Mouse (Mus musculus) embryonic facial prominence, embryonic 15.5 days (tissue): Measurements from ENCODE around the gene Tanc2. TPM values are rescaled to one million over a fixed set of nuclear protein-coding genes. Genes with fewer than 3 reads are reported as not detected.

Experiments used
- ATAC-seq: fragments of 200-750 bp; cut with Nextera tagmentation; 2 replicates; pipeline ENCODE4 v1.8.0; 2017; ENCODE audit warnings: low read depth, moderate TSS enrichment; ENCODE audit not compliant: insufficient number of reproducible peaks, low FRiP score, low TSS enrichment
- H3K27ac ChIP-seq: fragments of 300-500 bp; sonication (generic); replicated peaks from 2 replicates; pipeline ENCODE4 v1.5.1; 2015; ENCODE audit warnings: mild to moderate bottlenecking, inconsistent platforms
- H3K27me3 ChIP-seq: fragments of 300-500 bp; sonication (generic); 2 replicates; pipeline ENCODE4 v1.6.1; 2015; ENCODE audit warnings: inconsistent platforms
- H3K36me3 ChIP-seq: fragments of 300-500 bp; sonication (generic); 2 replicates; pipeline ENCODE4 v1.6.1; 2015; ENCODE audit warnings: mild to moderate bottlenecking, inconsistent platforms
- H3K4me1 ChIP-seq: fragments of 300-500 bp; sonication (generic); 2 replicates; pipeline ENCODE4 v1.6.1; 2015; ENCODE audit warnings: inconsistent platforms
- H3K4me2 ChIP-seq: fragments of 300-500 bp; sonication (generic); replicated peaks from 2 replicates; pipeline ENCODE4 v1.6.1; 2015; ENCODE audit warnings: mild to moderate bottlenecking, inconsistent platforms
- H3K4me3 ChIP-seq: fragments of 300-500 bp; sonication (generic); replicated peaks from 2 replicates; pipeline ENCODE4 v1.5.1; 2015; ENCODE audit warnings: mild to moderate bottlenecking, inconsistent platforms
- H3K9ac ChIP-seq: fragments of 300-500 bp; sonication (generic); 2 replicates; pipeline ENCODE4 v1.6.1; 2015; ENCODE audit warnings: inconsistent platforms
- H3K9me3 ChIP-seq: fragments of 300-500 bp; sonication (generic); replicated peaks from 2 replicates; pipeline ENCODE4 v1.6.1; 2016; ENCODE audit warnings: inconsistent platforms
- WGBS: fragments of 180-500 bp; shearing (Covaris S2); methylation state at CpG from one replicate; pipeline ENCODE4 v1.1.7; 2015; 5-methylcytosine and 5-hydroxymethylcytosine counted together
- polyA plus RNA-seq: library from polyadenylated mRNA; unstranded; fragments of >200 nt; fragmentation: Nextera tagmentation; extraction: Ambion mirVana; gene quantifications from 2 replicates; pipeline ENCODE4 v1.2.1, GENCODE M21; 2015

The Tanc2 gene
- polyA plus RNA-seq, 1 experiment from 2014 or later, result 12.7 TPM

GRCm38 (mm10) chr11:105958566-105958965 is 368.8 kb downstream of the Tanc2 start:
- no peaks in the 10 kb centered on the region for H3K9me3 ChIP-seq
- no peak overlapping the region for H3K4me2 ChIP-seq
- H3K4me1 ChIP-seq, result peaks cover under 1% of the 10 kb centered on the region; the same call in 1 of the 2 replicates
- no peak overlapping the region for H3K27ac ChIP-seq
- no peak overlapping the region for H3K4me3 ChIP-seq
- H3K36me3 ChIP-seq, result no peaks in the 10 kb centered on the region
- no peak for ATAC-seq
- H3K27me3 ChIP-seq, result no peaks in the 10 kb centered on the region
- no peak overlapping the region for H3K9ac ChIP-seq
- 39% methylated on average over 1 of the region's 1 CpGs for WGBS

DNA sequence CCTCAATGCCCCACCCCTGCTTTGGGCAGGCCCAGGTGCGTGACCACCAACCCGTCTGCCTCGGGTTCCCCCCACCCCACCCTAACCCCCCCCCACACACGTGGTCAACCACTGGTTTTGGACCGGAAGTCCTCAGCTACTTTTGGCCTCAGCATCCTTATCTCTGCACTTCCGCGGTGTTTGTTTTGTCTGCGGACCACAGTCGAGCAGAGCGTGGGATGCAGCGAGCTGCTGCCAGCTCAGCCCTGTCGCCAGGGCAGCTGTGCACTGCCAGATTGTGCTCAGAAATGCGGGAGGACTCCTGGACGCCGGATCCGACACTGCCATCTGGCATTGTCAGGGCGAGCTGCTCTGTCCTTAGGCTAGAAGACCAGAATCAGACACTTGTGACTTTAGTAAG is 369.6 kb downstream of the Tanc2 start:
- 48% methylated on average over 17 of the region's 17 CpGs for WGBS
- Histone ChIP-seq H3K36me3 (no peaks in the 10 kb centered on the region), H3K4me3 (no peak overlapping the region), H3K4me1 (no peaks in the 10 kb centered on the region), H3K27me3 (no peaks in the 10 kb centered on the region), H3K4me2 (no peak overlapping the region), H3K27ac (no peak overlapping the region), H3K9ac (no peak overlapping the region), H3K9me3 (no peaks in the 10 kb centered on the region)
- ATAC-seq, result no peak

GRCm38 (mm10) chr11:105964691-105965090 is 374.9 kb downstream of the Tanc2 start:
- no peak overlapping the region for H3K4me3 ChIP-seq
- no peaks in the 10 kb centered on the region for H3K9me3 ChIP-seq
- H3K9ac ChIP-seq, result no peak overlapping the region
- no peak overlapping the region for H3K4me2 ChIP-seq
- H3K36me3 ChIP-seq, result no peaks in the 10 kb centered on the region
- no peak for ATAC-seq
- peaks cover 34% of the 10 kb centered on the region for H3K27me3 ChIP-seq
- H3K4me1 ChIP-seq, result peaks cover 16% of the 10 kb centered on the region
- H3K27ac ChIP-seq, result no peak overlapping the region
- 64% methylated on average over 5 of the region's 5 CpGs for WGBS

DNA sequence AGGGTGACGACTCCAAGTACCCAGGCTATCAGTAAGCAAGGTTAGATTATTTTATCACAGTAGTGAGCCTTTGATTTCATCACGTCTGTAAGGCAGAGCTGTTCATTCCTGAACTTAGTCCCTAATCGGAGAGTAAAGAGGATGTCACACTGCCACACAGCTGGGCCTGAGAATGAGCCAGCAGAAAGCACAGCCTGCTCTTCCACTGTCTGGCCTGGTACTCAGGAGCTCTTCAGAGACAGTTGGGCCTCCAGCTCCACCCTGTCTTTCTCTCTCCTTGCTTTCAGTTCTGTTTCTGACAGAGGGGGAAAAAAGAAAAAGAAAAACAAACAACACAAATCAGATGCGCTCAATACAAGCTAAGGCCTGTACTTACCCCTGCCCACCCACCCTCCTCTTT is 376.5 kb downstream of the Tanc2 start:
- Histone ChIP-seq H3K4me3 (no peak overlapping the region), H3K9ac (no peak overlapping the region), H3K36me3 (no peaks in the 10 kb centered on the region), H3K9me3 (no peaks in the 10 kb centered on the region), H3K4me2 (no peak overlapping the region), H3K27me3 (peaks cover 40% of the 10 kb centered on the region), H3K27ac (no peak overlapping the region), H3K4me1 (peaks cover 16% of the 10 kb centered on the region)
- 71% methylated on average over 4 of the region's 4 CpGs for WGBS
- no peak for ATAC-seq

- peak within 1 kb of the TSS; percentile 10 for H3K9ac ChIP-seq
- no peaks in the 10 kb centered on the region for H3K36me3 ChIP-seq
- peak within 1 kb of the TSS; percentile 48 for H3K4me3 ChIP-seq
- H3K27me3 ChIP-seq, result peaks cover 40% of the 10 kb centered on the region
- H3K9me3 ChIP-seq, result no peaks in the 10 kb centered on the region
- peaks cover 16% of the 10 kb centered on the region for H3K4me1 ChIP-seq
- no peak within 1 kb of the TSS for H3K27ac ChIP-seq
- ATAC-seq, result no peak; the same call in 1 of the 2 replicates
- peak within 1 kb of the TSS; percentile 94 for H3K4me2 ChIP-seq
- under 1% methylated on average over 76 of the region's 76 CpGs for WGBS
These were observed 378.2 kb downstream of the Tanc2 start, which contains the start of gene Ace for GRCm38 (mm10) chr11:105967741-105968574. Gene Ace, plus strand, starts transcription at chr11:105967945.

- no peak overlapping the region for H3K4me3 ChIP-seq
- peaks cover 40% of the 10 kb centered on the region for H3K27me3 ChIP-seq
- H3K36me3 ChIP-seq, result no peaks in the 10 kb centered on the region
- 44% methylated on average over 10 of the region's 10 CpGs for WGBS
- H3K9me3 ChIP-seq, result no peaks in the 10 kb centered on the region
- 0 out of 2 replicates have a peak overlapping the region, but pooled peaks have one; percentile 94 for H3K4me2 ChIP-seq
- no peak overlapping the region for H3K9ac ChIP-seq
- peaks cover 16% of the 10 kb centered on the region for H3K4me1 ChIP-seq
- no peak for ATAC-seq
- H3K27ac ChIP-seq, result no peak overlapping the region
These were observed 379.2 kb downstream of the Tanc2 start for GRCm38 (mm10) chr11:105968948-105969347.

DNA sequence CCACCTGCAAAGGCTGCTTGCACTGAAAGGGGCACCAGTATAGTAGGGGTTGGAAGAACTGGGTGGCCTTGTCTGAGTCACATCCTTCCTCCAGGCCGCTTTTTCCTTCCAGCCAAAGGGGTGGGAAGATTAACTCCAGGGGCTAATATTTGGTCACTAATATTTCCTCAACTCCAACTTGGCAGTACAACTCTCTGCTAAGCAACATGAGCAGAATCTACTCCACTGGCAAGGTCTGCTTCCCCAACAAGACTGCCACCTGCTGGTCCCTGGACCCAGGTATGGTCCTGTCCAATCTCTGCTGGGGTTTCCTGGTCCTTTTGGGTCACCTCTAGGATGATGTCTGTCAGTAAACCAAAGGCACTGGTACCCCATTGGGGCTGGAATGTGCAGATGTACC is 379.7 kb downstream of the Tanc2 start:
- no peak for ATAC-seq
- 50% methylated on average over 1 of the region's 1 CpGs for WGBS
- no peak overlapping the region for H3K9ac ChIP-seq

GRCm38 (mm10) chr11:105974593-105974992 is 384.8 kb downstream of the Tanc2 start:
- no peak for ATAC-seq
- H3K4me2 ChIP-seq, result no peak overlapping the region
- H3K36me3 ChIP-seq, result no peaks in the 10 kb centered on the region
- no peaks in the 10 kb centered on the region for H3K4me1 ChIP-seq
- WGBS, result 90% methylated on average over 6 of the region's 6 CpGs
- peaks cover 7% of the 10 kb centered on the region for H3K27me3 ChIP-seq
- no peak overlapping the region for H3K4me3 ChIP-seq
- no peaks in the 10 kb centered on the region for H3K9me3 ChIP-seq
- no peak overlapping the region for H3K9ac ChIP-seq
- H3K27ac ChIP-seq, result no peak overlapping the region

More for the DNA sequence above, 379.7 kb downstream of the Tanc2 start:
- Histone ChIP-seq H3K4me1 (peaks cover 16% of the 10 kb centered on the region), H3K27ac (no peak overlapping the region), H3K4me3 (no peak overlapping the region), H3K27me3 (peaks cover 40% of the 10 kb centered on the region), H3K36me3 (no peaks in the 10 kb centered on the region), H3K9me3 (no peaks in the 10 kb centered on the region), H3K4me2 (no peak overlapping the region)

GRCm38 (mm10) chr11:105975050-105975449 is 385.3 kb downstream of the Tanc2 start:
- Histone ChIP-seq H3K4me1 (no peaks in the 10 kb centered on the region), H3K9ac (no peak overlapping the region), H3K27me3 (peaks cover 4% of the 10 kb centered on the region; the same call in 1 of the 2 replicates), H3K36me3 (no peaks in the 10 kb centered on the region), H3K4me2 (no peak overlapping the region), H3K27ac (no peak overlapping the region), H3K9me3 (no peaks in the 10 kb centered on the region), H3K4me3 (no peak overlapping the region)
- 68% methylated on average over 3 of the region's 3 CpGs for WGBS
- ATAC-seq, result no peak

DNA sequence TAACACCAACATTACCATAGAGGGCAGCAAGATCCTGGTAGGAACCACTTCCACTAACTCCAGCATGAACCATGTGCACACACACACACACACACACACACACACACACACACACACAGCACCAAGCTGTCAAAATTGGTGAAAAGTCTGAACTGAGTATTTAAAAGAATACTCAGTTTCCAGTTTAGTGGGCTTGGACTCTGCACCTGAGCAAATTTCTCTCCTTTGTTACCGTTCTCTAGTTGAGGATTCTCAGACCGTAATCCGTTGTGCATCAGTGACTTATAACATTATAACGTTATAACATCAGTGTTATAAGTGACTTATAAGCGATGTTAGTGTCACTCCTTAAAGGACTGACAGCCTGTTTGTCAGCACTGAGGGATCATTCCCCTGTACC is 385.9 kb downstream of the Tanc2 start:
- no peak overlapping the region for H3K9ac ChIP-seq
- WGBS, result 91% methylated on average over 5 of the region's 5 CpGs
- no peak for ATAC-seq
- H3K4me2 ChIP-seq, result no peak overlapping the region
- no peak overlapping the region for H3K4me3 ChIP-seq
- H3K36me3 ChIP-seq, result no peaks in the 10 kb centered on the region
- no peaks in the 10 kb centered on the region for H3K4me1 ChIP-seq
- H3K27me3 ChIP-seq, result peaks cover 2% of the 10 kb centered on the region; the same call in 1 of the 2 replicates
- H3K27ac ChIP-seq, result no peak overlapping the region
- no peaks in the 10 kb centered on the region for H3K9me3 ChIP-seq

GRCm38 (mm10) chr11:105978232-105978631 is 388.4 kb downstream of the Tanc2 start:
- no peak for ATAC-seq
- no peak overlapping the region for H3K9ac ChIP-seq
- no peak overlapping the region for H3K4me3 ChIP-seq
- H3K4me1 ChIP-seq, result no peaks in the 10 kb centered on the region
- no peaks in the 10 kb centered on the region for H3K9me3 ChIP-seq
- H3K36me3 ChIP-seq, result no peaks in the 10 kb centered on the region
- H3K27ac ChIP-seq, result no peak overlapping the region
- H3K27me3 ChIP-seq, result no peaks in the 10 kb centered on the region
- 88% methylated on average over 2 of the region's 2 CpGs for WGBS
- no peak overlapping the region for H3K4me2 ChIP-seq

DNA sequence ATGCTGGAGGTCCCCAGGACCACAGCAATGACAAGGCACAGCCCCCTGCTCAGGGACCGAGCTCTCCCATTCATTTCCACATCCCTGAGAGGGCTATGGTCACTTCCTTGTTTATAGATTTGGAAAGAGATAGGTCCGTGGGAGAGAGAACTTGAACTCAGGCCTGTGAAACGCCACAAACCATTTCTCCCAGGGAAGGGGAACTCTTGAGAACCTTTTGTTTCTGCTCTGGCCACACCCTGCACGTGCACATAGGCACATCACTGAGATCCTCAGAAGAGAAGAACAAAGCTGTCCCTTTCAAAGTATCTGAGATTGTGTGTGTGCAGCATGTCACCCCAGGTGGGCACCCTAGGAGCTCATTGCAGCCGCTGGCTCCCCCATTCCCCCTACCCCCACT is 388.8 kb downstream of the Tanc2 start:
- H3K9ac ChIP-seq, result no peak overlapping the region
- no peaks in the 10 kb centered on the region for H3K9me3 ChIP-seq
- H3K27ac ChIP-seq, result no peak overlapping the region
- WGBS, result 65% methylated on average over 5 of the region's 5 CpGs
- H3K36me3 ChIP-seq, result no peaks in the 10 kb centered on the region
- H3K4me1 ChIP-seq, result no peaks in the 10 kb centered on the region
- no peak for ATAC-seq
- H3K4me3 ChIP-seq, result no peak overlapping the region
- no peak overlapping the region for H3K4me2 ChIP-seq
- no peaks in the 10 kb centered on the region for H3K27me3 ChIP-seq
